Mouse (Mus musculus): ENCODE data around the gene Slit3.

- no peak for TF ChIP-seq CTCF (IDR thresholded peaks at IDR 0.05; ENCODE audit: borderline replicate concordance, insufficient read depth, low read length)
- no peak for TF ChIP-seq POLR2A (IDR thresholded peaks at IDR 0.05; ENCODE audit: low read depth, low read length)
These were observed 536.6 kb downstream of the Slit3 start for GRCm38 (mm10) chr11:35657582-35657981.
